Mouse (Mus musculus): Measurements from ENCODE around the gene Gm10024. TPM values are rescaled to one million over a fixed set of nuclear protein-coding genes. Genes with fewer than 3 reads are reported as not detected.
"Not testable (repeated sequence)": the region's sequence is repeated elsewhere in the genome, so short reads cannot be mapped to it uniquely, and the experiment has no call there.

Gene Gm10024
- total RNA-seq, 2 experiments from 2014 or later, result not detected

GRCm38 (mm10) chr10:77735928-77736327 is 24.7 kb downstream of the Gm10024 start:
- no peak for DNase-seq

- no peak for DNase-seq
These were observed 27.7 kb downstream of the Gm10024 start for GRCm38 (mm10) chr10:77738929-77739328.

- not testable (repeated sequence) for DNase-seq
These were observed 30.8 kb downstream of the Gm10024 start, which contains the start of gene Gm18596 for GRCm38 (mm10) chr10:77741924-77742688. Gene Gm18596 (minus strand): TSS chr10:77742638.

GRCm38 (mm10) chr10:77750686-77751085 is 39.4 kb downstream of the Gm10024 start:
- not testable (repeated sequence) for DNase-seq

GRCm38 (mm10) chr10:77751254-77751653 is 40.0 kb downstream of the Gm10024 start, which contains the start of gene Gm9736:
Gene Gm9736 (minus strand): TSS chr10:77751354.
- DNase-seq, result not testable (repeated sequence)

GRCm38 (mm10) chr10:77752312-77752711 is 41.1 kb downstream of the Gm10024 start:
- DNase-seq, result not testable (repeated sequence)

- no peak for DNase-seq
These were observed 42.2 kb downstream of the Gm10024 start for GRCm38 (mm10) chr10:77753448-77753847.

GRCm38 (mm10) chr10:77759582-77759981 is 48.3 kb downstream of the Gm10024 start, which contains the start of gene Gm3233:
Gene Gm3233 (minus strand): TSS chr10:77759682.
- not testable (repeated sequence) for DNase-seq

Other genes starting within 250 kb of the Gm10024 start
- gene Fam207a, start 195.7 kb upstream of the Gm10024 start, total RNA-seq (2021), result 10 to 100 TPM in 1 of 2 experiments, 1 to 10 TPM in 1; 9.9 to 10.4 TPM
- 1 to 10 TPM; 2.1 to 4.5 TPM for gene Itgb2, start 181.2 kb upstream of the Gm10024 start, total RNA-seq (2021)
- gene Pttg1ip, start 129.7 kb upstream of the Gm10024 start, total RNA-seq (2021), result 10 to 100 TPM; 70.2 to 71.3 TPM
- gene Sumo3, start 105.4 kb upstream of the Gm10024 start, total RNA-seq (2021), result 10 to 100 TPM; 64.5 to 65.3 TPM
- gene Gm49325, start 105.3 kb upstream of the Gm10024 start, total RNA-seq (2021), result 10 to 100 TPM in 1 of 2 experiments, 1 to 10 TPM in 1; 10.0 to 11.4 TPM
- gene Ube2g2, start 89.2 kb upstream of the Gm10024 start, total RNA-seq (2021), result 10 to 100 TPM; 81.3 to 85.4 TPM
- gene Tspear, start 24.9 kb upstream of the Gm10024 start, total RNA-seq (2021), result not detected
- not detected for gene Gm19402, start 20.7 kb upstream of the Gm10024 start, total RNA-seq (2021)
- gene Gm9508, start 14.2 kb upstream of the Gm10024 start, total RNA-seq (2021), result not detected
- not detected for gene Gm10272, start 4.8 kb upstream of the Gm10024 start, total RNA-seq (2021)
- gene Gm10142, start 4.3 kb downstream of the Gm10024 start, total RNA-seq (2021), result not detected
- not detected for gene Krtap12-1, start 9.1 kb downstream of the Gm10024 start, total RNA-seq (2021)
- not detected for gene Gm10100, start 15.0 kb downstream of the Gm10024 start, total RNA-seq (2021)
- gene Gm18596, start 31.2 kb downstream of the Gm10024 start, total RNA-seq (2021), result not detected
- gene Gm9736, start 39.9 kb downstream of the Gm10024 start, total RNA-seq (2021), result not detected
- gene Gm3233, start 48.2 kb downstream of the Gm10024 start, total RNA-seq (2021), result not detected
- gene Gm3238, start 59.9 kb downstream of the Gm10024 start, total RNA-seq (2021), result not detected
- not detected for gene Gm7138, start 65.5 kb downstream of the Gm10024 start, total RNA-seq (2021)
- gene Gm3250, start 71.1 kb downstream of the Gm10024 start, total RNA-seq (2021), result not detected
- gene Gm7137, start 76.7 kb downstream of the Gm10024 start, total RNA-seq (2021), result not detected
- gene Gm9639, start 83.6 kb downstream of the Gm10024 start, total RNA-seq (2021), result not detected
- not detected for gene Gm19668, start 87.7 kb downstream of the Gm10024 start, total RNA-seq (2021)
- not detected for gene Gm9507, start 100.4 kb downstream of the Gm10024 start, total RNA-seq (2021)
- gene Gm2696, start 103.2 kb downstream of the Gm10024 start, total RNA-seq (2021), result not detected
- not detected for gene Krtap10-4, start 115.6 kb downstream of the Gm10024 start, total RNA-seq (2021)
- gene Krtap10-10, start 124.5 kb downstream of the Gm10024 start, total RNA-seq (2021), result not detected
- gene Gm36176, start 135.3 kb downstream of the Gm10024 start, total RNA-seq (2021), result not detected
- gene Gm10318, start 141.4 kb downstream of the Gm10024 start, total RNA-seq (2021), result not detected
- not detected for gene Gm3285, start 150.5 kb downstream of the Gm10024 start, total RNA-seq (2021)
- under 1 TPM; 0.72 to 0.78 TPM for gene Lrrc3, start 191.1 kb downstream of the Gm10024 start, total RNA-seq (2021)

All from gastrocnemius, postnatal 10 days (tissue).